Mouse (Mus musculus) 416B (cell line): ENCODE measurements around the gene Tex2.

Source experiments
- DNase-seq: peaks from one replicate; pipeline ENCODE4 v3.0.0; 2011; ENCODE audit warnings: low read depth

Gene Tex2

GRCm38 (mm10) chr11:106485611-106486010 lies 127.6 kb downstream of the Tex2 start:
- peak; percentile 58 for DNase-seq

DNA sequence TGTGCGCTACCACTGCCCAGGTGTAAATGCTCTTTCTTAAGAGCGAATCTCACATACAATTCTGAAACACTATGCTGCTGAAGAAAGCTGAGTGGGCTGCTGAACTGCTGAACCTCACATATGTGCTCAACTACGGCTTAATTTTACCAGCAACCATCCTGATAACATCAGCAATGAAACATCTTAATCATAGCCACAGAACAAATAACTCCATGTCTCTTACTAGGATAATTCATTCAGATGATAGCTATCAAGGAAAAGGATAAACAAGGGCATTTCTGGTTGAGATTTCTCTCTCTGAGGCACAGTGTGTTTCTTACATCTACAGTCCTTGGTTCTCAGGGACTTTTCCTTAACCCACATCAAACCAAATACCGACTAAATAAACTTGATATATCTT lies 128.3 kb downstream of the Tex2 start:
- peak; percentile 58 for DNase-seq

GRCm38 (mm10) chr11:106482867-106483266 lies 130.4 kb downstream of the Tex2 start:
- no peak for DNase-seq

GRCm38 (mm10) chr11:106481651-106482050 lies 131.6 kb downstream of the Tex2 start:
- peak; percentile 89 for DNase-seq

- peak; percentile 92 for DNase-seq
These were observed 132.7 kb downstream of the Tex2 start for GRCm38 (mm10) chr11:106480530-106480885.

DNA sequence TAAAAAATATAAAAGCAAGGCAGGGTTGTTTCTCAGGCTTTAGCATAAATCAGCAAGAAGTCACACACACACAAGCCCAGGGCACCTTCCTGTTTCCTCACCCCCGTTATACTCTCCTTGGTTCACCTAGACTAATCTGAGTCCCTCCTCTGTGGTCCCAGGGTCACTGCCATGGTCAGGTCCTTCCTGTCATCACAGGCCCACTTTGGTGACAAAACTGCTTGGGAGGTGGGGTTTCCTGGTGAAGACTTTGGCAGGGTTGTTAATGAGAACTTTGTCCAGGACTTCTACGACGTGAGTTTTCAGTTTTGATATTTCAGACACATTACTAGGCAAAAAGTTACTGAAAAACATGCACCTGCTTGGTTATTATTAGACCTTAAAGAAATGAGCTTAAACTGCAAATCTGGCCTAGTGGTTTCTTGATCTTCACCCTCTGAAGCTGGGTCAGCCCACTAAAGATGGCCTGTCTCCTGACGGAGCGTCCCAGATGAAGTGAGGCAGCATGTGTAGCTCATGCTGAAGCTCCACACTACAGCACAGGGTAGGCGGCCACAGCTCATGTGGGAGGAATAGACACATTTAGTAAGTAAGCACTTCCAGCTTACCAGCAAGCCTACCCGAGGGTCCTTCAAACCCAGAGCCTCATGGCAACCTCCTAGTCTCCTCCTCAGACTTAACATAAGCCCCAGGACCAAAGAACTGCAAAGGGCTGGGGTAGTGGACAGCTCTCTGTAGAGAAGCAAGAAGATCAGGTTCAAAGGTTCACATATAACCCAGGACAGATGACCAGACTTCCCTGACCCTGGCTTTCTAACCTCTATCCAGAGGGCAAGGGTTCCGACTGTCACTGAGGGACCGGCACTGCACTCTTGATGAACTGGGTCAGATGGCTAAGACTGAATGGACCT lies 133.3 kb downstream of the Tex2 start:
- DNase-seq, result peak; percentile 81

DNA sequence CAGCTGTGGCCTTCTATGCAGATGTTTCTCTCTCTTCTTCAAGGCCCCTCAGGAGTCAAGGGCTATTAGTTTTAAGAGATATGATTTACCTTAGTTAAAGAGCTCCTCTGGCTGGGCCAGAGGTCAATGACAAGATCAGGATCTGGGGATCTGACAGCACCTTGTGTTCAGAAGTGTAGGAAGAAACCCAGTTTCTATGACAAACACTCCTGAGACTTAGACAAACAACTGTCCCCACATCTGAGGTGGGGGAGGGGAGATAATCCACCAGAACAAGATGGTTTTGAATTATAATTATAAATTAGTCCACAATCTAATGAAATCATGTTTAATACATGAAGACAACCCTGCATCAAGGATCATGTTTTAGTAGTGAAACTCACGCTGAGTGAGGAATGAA lies 134.5 kb downstream of the Tex2 start:
- no peak for DNase-seq

DNA sequence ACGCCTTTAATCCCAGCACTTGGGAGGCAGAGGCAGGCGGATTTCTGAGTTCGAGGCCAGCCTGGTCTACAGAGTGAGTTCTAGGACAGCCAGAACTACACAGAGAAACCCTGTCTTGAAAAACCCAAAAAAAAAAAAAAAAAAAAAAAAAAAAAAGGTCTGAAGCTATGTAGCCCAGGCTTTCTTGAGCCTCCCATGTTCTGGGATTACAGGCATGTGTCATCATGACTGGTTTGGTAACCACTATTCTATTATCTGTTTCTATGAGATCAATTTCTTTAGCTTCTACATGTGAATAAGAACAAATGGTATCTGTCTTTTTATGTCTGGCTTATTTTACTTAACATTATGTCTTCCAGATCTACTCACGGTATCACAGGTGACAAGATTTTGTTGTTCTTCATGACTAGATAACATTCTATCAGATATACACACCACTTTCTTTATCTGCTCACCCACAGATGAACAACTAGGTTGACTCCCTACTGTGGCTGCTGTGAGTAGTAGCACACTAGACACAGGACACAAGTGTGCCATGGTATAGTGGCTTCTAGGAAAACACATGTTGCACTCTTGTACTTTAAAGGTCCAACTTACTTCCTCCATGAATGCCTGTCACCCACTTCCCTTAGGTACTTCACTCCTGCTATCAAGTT lies 135.6 kb downstream of the Tex2 start:
- no peak for DNase-seq

DNA sequence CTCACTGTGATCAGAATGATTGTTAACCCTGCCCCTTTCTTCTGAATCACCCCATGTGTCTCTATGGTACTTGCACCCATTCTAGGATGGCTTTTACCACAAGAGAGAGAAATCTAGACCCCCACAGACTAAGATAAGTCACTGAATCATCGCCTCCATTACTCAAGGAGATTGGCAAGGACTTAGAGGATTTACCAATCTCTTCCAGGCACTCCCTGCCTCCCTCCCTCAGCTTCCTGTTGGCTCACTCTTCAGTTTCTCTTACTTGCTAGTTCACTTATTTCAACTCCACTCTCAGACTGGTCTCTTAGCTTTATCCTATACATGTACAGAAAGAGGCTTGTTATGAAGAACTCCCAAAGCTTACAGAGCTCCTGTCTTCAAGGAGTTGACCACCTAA lies 137.9 kb downstream of the Tex2 start:
- peak; percentile 91 for DNase-seq

- DNase-seq, result peak; percentile 94
These were observed 141.6 kb downstream of the Tex2 start for GRCm38 (mm10) chr11:106471629-106472028.

- DNase-seq, result peak; percentile 77
These were observed 144.7 kb downstream of the Tex2 start for GRCm38 (mm10) chr11:106468509-106468908.

- no peak for DNase-seq
These were observed 147.3 kb downstream of the Tex2 start for GRCm38 (mm10) chr11:106465932-106466331.

DNA sequence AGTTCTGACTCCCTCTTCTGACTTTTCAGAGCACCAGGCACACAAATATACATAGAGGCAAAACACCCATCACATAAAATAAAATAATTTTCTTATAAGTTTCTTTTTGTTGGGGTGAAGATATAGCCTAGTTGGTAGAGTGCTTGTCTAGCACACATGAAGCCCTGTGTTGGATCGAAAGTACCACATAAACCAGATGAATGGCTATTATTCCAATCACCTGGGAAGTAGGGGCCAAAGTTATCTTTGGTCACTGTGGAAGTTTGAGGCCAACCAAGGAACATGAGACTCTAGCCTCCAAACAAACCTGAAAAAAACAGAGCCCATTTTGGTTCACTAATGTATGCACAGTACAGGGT lies 147.7 kb downstream of the Tex2 start:
- no peak for DNase-seq

DNA sequence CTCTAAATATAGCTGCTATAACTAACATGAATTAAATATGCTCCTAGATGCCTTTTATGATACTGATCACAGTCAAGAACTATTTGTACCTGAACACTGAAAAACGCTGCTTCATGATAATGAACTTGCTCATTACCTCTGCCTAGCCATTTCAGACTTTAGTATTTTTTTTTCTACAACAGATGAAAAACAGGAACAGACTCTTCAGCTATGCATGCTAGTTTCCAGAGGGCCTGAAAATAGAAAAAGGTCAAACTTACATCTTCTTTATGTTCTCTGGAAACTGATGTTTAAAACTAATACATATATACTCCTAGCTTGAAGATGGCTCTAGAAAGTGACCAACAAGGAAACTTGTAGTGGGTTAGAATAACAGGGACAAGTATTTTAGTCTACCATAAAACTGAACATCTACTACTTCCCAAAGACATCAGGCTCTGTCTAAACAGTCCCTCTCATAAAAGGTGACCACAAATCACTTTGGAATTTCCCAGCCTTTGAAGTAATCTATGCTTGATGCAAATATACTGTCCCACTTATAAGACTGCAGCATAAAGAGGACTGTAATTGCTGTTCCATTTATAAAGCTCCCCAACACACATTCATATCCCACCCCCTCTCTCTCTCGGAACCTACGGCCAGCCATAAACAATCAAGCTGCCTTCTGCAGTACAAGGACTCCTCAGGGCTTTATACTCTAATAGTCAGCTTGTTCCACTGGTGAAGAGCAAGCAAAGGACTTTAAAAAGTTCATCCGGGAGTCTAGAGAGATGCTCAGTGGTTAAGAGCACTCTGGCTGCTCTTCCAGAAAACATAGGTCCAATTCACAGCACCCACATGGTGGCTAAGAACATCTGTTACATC lies 148.3 kb downstream of the Tex2 start:
- DNase-seq, result no peak

GRCm38 (mm10) chr11:106463845-106464244 lies 149.4 kb downstream of the Tex2 start:
- DNase-seq, result no peak

- DNase-seq, result no peak
These were observed 150.9 kb downstream of the Tex2 start for GRCm38 (mm10) chr11:106462309-106462708.

DNA sequence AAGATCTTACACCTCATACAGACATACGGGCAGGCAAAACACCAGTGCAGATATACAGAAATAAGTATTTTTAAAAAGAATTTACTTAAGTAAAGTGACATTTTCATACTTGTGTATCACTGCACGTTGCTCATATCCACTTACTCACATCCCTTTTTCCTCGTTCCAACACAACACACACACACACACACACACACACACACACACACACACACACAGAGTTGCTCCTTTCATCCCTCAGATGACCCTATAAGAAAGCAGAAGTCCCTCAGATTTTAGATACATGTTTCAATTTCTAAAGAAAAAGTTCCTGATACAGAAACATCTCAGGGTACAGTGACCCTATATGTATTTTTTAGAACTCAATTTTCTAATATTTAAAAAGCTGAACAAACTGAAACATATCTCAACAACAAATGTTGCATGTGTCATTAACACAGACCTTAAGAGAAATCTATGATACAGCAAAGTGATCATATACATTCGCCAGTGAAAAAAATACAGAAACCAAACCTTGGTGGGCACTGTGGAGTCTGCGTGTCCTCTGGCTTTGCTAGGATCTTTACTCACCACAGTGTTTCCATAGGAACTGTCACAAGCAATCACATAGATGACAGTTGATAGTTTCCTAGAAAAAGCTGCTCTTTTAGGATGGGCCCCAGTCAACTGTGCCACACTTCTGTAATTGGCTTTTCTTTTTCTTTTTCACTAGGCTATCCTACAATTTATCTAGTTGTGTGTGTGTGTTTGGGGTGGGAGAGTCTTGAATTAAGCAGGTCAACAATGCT lies 151.9 kb downstream of the Tex2 start:
- DNase-seq, result no peak

DNA sequence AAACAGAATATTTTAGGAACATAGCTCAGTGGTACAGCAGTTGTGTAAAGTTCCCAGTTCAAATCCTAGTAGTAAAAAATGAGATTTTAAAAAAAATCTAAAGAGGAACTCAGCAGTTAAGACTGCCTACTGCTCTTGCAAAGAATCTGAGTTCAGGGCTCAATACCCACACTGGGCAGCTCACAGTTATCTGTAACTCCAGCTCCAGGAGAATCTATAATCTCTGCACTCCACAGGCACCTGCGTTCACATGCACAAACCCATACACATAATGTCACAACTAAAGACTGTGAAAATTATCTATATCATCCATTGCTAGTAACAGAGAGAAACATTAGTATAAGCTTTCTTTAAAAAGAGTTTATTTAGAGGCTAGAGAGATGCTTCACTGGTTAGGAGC lies 152.6 kb downstream of the Tex2 start:
- no peak for DNase-seq

GRCm38 (mm10) chr11:106458540-106458939 lies 154.7 kb downstream of the Tex2 start:
- no peak for DNase-seq
